Mouse (Mus musculus) heart, postnatal 0 days (tissue): ENCODE measurements at regions not wholly inside any gene's neighbourhood (a gene's known extent, or its start where the extent isn't known, plus 50 kb on each side); places are given as distances from the start of the nearest gene placed in this dataset.

Source experiments
- ATAC-seq: fragments of 200-750 bp; cut with Nextera tagmentation; 2 replicates; pipeline ENCODE4 v1.8.0; 2017; ENCODE audit warnings: low read depth, moderate number of reproducible peaks, moderate library complexity; ENCODE audit not compliant: insufficient read depth
- DNase-seq: peaks from one replicate; pipeline ENCODE4 v3.0.0-alpha.2; 2016; ENCODE audit warnings: low spot score
- H3K27ac ChIP-seq: fragments of 300-500 bp; sonication (generic); 2 replicates; pipeline ENCODE4 v1.5.1; 2014; ENCODE audit warnings: low read depth, mild to moderate bottlenecking
- H3K27me3 ChIP-seq: fragments of 300-500 bp; sonication (generic); 2 replicates; pipeline ENCODE4 v1.6.1; 2014; ENCODE audit warnings: low read length, mixed read lengths; ENCODE audit not compliant: control insufficient read depth, insufficient read depth
- H3K36me3 ChIP-seq: fragments of 300-500 bp; sonication (generic); replicated peaks from 2 replicates; pipeline ENCODE4 v1.6.1; 2014; ENCODE audit warnings: low read length, mixed read lengths; ENCODE audit not compliant: control insufficient read depth, insufficient read depth
- H3K4me1 ChIP-seq: fragments of 300-500 bp; sonication (generic); 2 replicates; pipeline ENCODE4 v1.6.1; 2014; ENCODE audit warnings: antibody characterized with exemption; ENCODE audit not compliant: control insufficient read depth, insufficient read depth
- H3K4me2 ChIP-seq: fragments of 300-500 bp; sonication (generic); 2 replicates; pipeline ENCODE4 v1.6.1; 2014; ENCODE audit warnings: low read depth, mild to moderate bottlenecking, low read length, moderate library complexity
- H3K4me3 ChIP-seq: fragments of 300-500 bp; sonication (generic); 2 replicates; pipeline ENCODE4 v1.5.1; 2014; ENCODE audit warnings: low read depth, low read length
- H3K9ac ChIP-seq: fragments of 300-500 bp; sonication (generic); replicated peaks from 2 replicates; pipeline ENCODE4 v1.6.1; 2014; ENCODE audit warnings: low read depth, low read length, mixed read lengths
- H3K9me3 ChIP-seq: fragments of 300-500 bp; sonication (generic); replicated peaks from 2 replicates; pipeline ENCODE4 v1.6.1; 2016; ENCODE audit warnings: low read length; ENCODE audit not compliant: control insufficient read depth
- CTCF ChIP-seq: IDR thresholded peaks from 2 replicates; pipeline ENCODE4 v1.5.1; 2016; ENCODE audit warnings: antibody characterized with exemption, control low read depth, low read depth
- EP300 ChIP-seq: IDR thresholded peaks from 2 replicates; pipeline ENCODE4 v1.6.1; 2016; ENCODE audit warnings: antibody characterized with exemption, low read depth
- WGBS: fragments of 180-500 bp; shearing (Covaris S2); extraction: QIAGEN DNeasy Blood & Tissue Kit; methylation state at CpG from one replicate; pipeline ENCODE4 v1.1.7; 2014; 5-methylcytosine and 5-hydroxymethylcytosine counted together

- Histone ChIP-seq H3K36me3 (no peaks in the 10 kb centered on the region), H3K4me2 (no peak overlapping the region), H3K9ac (no peak overlapping the region), H3K27ac (no peak overlapping the region), H3K4me1 (no peaks in the 10 kb centered on the region), H3K27me3 (no peaks in the 10 kb centered on the region), H3K4me3 (no peak overlapping the region), H3K9me3 (no peaks in the 10 kb centered on the region)
- TF ChIP-seq CTCF (no peak), EP300 (no peak)
- WGBS, result 77% methylated on average over 2 of the region's 2 CpGs
- ATAC-seq, result no peak
- no peak for DNase-seq
These were observed 195.1 kb upstream of the Mindy3 start for GRCm38 (mm10) chr2:12614345-12614744.

- ATAC-seq (no peak), DNase-seq (no peak)
- Histone ChIP-seq H3K27me3 (no peaks in the 10 kb centered on the region), H3K4me1 (no peaks in the 10 kb centered on the region), H3K4me2 (no peak overlapping the region), H3K9me3 (no peaks in the 10 kb centered on the region), H3K36me3 (no peaks in the 10 kb centered on the region), H3K9ac (no peak overlapping the region), H3K27ac (no peak overlapping the region), H3K4me3 (no peak overlapping the region)
- no peak for TF ChIP-seq EP300
- TF ChIP-seq CTCF, result no peak
- 71% methylated on average over 2 of the region's 2 CpGs for WGBS
These were observed 194.6 kb upstream of the Mindy3 start for GRCm38 (mm10) chr2:12613858-12614257.

GRCm38 (mm10) chr2:12582566-12582965 is 163.3 kb upstream of the Mindy3 start:
- Histone ChIP-seq H3K4me2 (no peak overlapping the region), H3K9me3 (no peaks in the 10 kb centered on the region), H3K27me3 (no peaks in the 10 kb centered on the region), H3K4me1 (no peaks in the 10 kb centered on the region), H3K9ac (no peak overlapping the region), H3K4me3 (no peak overlapping the region), H3K27ac (no peak overlapping the region), H3K36me3 (no peaks in the 10 kb centered on the region)
- ATAC-seq (no peak), DNase-seq (peak; percentile 36)
- TF ChIP-seq CTCF (no peak), EP300 (no peak)
- 8% methylated on average over 2 of the region's 2 CpGs for WGBS

- no peak for ATAC-seq
- H3K36me3 ChIP-seq, result no peaks in the 10 kb centered on the region
- 30% methylated on average over 1 of the region's 1 CpGs for WGBS
- no peak overlapping the region for H3K4me2 ChIP-seq
- H3K9ac ChIP-seq, result no peak overlapping the region
- no peak overlapping the region for H3K4me3 ChIP-seq
- H3K4me1 ChIP-seq, result no peaks in the 10 kb centered on the region
- H3K9me3 ChIP-seq, result no peaks in the 10 kb centered on the region
- H3K27me3 ChIP-seq, result no peaks in the 10 kb centered on the region
- DNase-seq, result no peak
- TF ChIP-seq EP300 (no peak), CTCF (no peak)
- no peak overlapping the region for H3K27ac ChIP-seq
These were observed 138.5 kb upstream of the Mindy3 start for GRCm38 (mm10) chr2:12557736-12558135.

GRCm38 (mm10) chr2:12522411-12522810 is 103.1 kb upstream of the Mindy3 start:
- ATAC-seq (no peak), DNase-seq (no peak)
- no peak overlapping the region for H3K27ac ChIP-seq
- H3K4me3 ChIP-seq, result no peak overlapping the region
- no peaks in the 10 kb centered on the region for H3K27me3 ChIP-seq
- H3K4me1 ChIP-seq, result no peaks in the 10 kb centered on the region
- H3K9me3 ChIP-seq, result no peaks in the 10 kb centered on the region
- 55% methylated on average over 5 of the region's 5 CpGs for WGBS
- TF ChIP-seq EP300 (no peak), CTCF (no peak)
- no peaks in the 10 kb centered on the region for H3K36me3 ChIP-seq
- H3K4me2 ChIP-seq, result no peak overlapping the region
- no peak overlapping the region for H3K9ac ChIP-seq

- Histone ChIP-seq H3K36me3 (no peaks in the 10 kb centered on the region), H3K4me3 (no peak overlapping the region), H3K9ac (no peak overlapping the region), H3K9me3 (no peaks in the 10 kb centered on the region), H3K27ac (no peak overlapping the region), H3K4me1 (no peaks in the 10 kb centered on the region), H3K4me2 (no peak overlapping the region), H3K27me3 (no peaks in the 10 kb centered on the region)
- no peak for TF ChIP-seq EP300
- no peak for TF ChIP-seq CTCF
- DNase-seq (no peak), ATAC-seq (no peak)
These were observed 102.5 kb upstream of the Mindy3 start for GRCm38 (mm10) chr2:12521744-12522143.
